Mouse (Mus musculus) hindbrain, embryonic 10.5 days (tissue): ENCODE measurements around the gene Myl12a. TPM values are rescaled to one million over a fixed set of nuclear protein-coding genes. Genes with fewer than 3 reads are reported as not detected.

Experiments used
- DNase-seq: peaks from one replicate; pipeline ENCODE4 v3.0.0-alpha.2; 2017; ENCODE audit warnings: low spot score
- H3K27ac ChIP-seq: fragments of 300-500 bp; sonication (generic); 2 replicates; pipeline ENCODE4 v1.5.1; 2016; ENCODE audit warnings: mild to moderate bottlenecking, moderate library complexity
- H3K27me3 ChIP-seq: fragments of 300-500 bp; sonication (generic); 2 replicates; pipeline ENCODE4 v1.6.1; 2016; ENCODE audit warnings: mild to moderate bottlenecking; ENCODE audit not compliant: poor library complexity, insufficient read depth, severe bottlenecking
- H3K36me3 ChIP-seq: fragments of 300-500 bp; sonication (generic); 2 replicates; pipeline ENCODE4 v1.6.1; 2016; ENCODE audit warnings: mild to moderate bottlenecking, moderate library complexity
- H3K4me1 ChIP-seq: fragments of 300-500 bp; sonication (generic); replicated peaks from 2 replicates; pipeline ENCODE4 v1.6.1; 2016; ENCODE audit warnings: mild to moderate bottlenecking
- H3K4me3 ChIP-seq: fragments of 300-500 bp; sonication (generic); 2 replicates; pipeline ENCODE4 v1.5.1; 2016; ENCODE audit warnings: mild to moderate bottlenecking, moderate library complexity
- H3K9me3 ChIP-seq: fragments of 300-500 bp; sonication (generic); 2 replicates; pipeline ENCODE4 v1.6.1; 2016; ENCODE audit warnings: mild to moderate bottlenecking, moderate library complexity
- WGBS: fragments of 180-500 bp; shearing (Covaris S2); methylation state at CpG from one replicate; pipeline ENCODE4 v1.1.7; 2016; 5-methylcytosine and 5-hydroxymethylcytosine counted together
- polyA plus RNA-seq: library from polyadenylated mRNA; unstranded; fragments of >200 nt; fragmentation: Nextera tagmentation; extraction: Ambion mirVana; gene quantifications from 2 replicates; pipeline ENCODE4 v1.2.1, GENCODE M21; 2016

Gene Myl12a
- polyA plus RNA-seq, 1 experiment from 2014 or later, result 441 TPM

- Histone ChIP-seq H3K9me3 (no peaks in the 10 kb centered on the region), H3K27ac (no peak overlapping the region), H3K4me3 (no peak overlapping the region), H3K27me3 (no peaks in the 10 kb centered on the region), H3K36me3 (no peaks in the 10 kb centered on the region), H3K4me1 (peaks cover 24% of the 10 kb centered on the region)
- 92% methylated on average over 10 of the region's 10 CpGs for WGBS
- DNase-seq, result no peak
Observed at GRCm38 (mm10) chr17:71004186-71004960, 1.7 kb upstream of the Myl12a start.

- peak overlapping the region; percentile 98 for H3K27ac ChIP-seq
- no peak overlapping the region for H3K4me3 ChIP-seq
- 94% methylated on average over 2 of the region's 2 CpGs for WGBS
- peaks cover 26% of the 10 kb centered on the region for H3K4me1 ChIP-seq
- no peaks in the 10 kb centered on the region for H3K9me3 ChIP-seq
- H3K27me3 ChIP-seq, result no peaks in the 10 kb centered on the region
- no peak for DNase-seq
- H3K36me3 ChIP-seq, result no peaks in the 10 kb centered on the region
Observed at GRCm38 (mm10) chr17:71003721-71004120, 1.0 kb upstream of the Myl12a start.

DNA sequence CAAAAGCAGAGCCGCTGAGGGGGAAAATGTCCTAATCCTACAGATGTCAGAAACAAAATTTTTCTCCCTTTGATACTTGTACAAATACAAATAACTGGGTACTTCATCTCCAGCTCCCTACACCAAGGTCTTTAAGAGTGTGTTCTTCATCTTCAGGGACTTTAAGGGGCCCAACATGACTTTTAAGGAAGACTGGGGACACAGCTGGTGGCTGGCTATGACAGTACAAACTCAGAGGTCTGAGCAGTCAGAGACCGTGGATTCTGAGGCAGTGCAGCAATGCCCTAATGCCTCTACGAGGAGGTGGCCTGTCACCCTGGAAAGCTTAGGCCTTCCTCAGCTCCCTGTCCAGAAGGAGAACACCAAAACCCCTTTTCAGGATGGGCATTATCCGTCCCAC is 434 bp upstream of the Myl12a start:
- DNase-seq, result no peak
- Histone ChIP-seq H3K9me3 (no peaks in the 10 kb centered on the region), H3K27ac (peak overlapping the region; percentile 98), H3K4me1 (peaks cover 26% of the 10 kb centered on the region), H3K36me3 (no peaks in the 10 kb centered on the region), H3K4me3 (peak overlapping the region; percentile 93), H3K27me3 (no peaks in the 10 kb centered on the region)
- WGBS, result 62% methylated on average over 4 of the region's 4 CpGs

DNA sequence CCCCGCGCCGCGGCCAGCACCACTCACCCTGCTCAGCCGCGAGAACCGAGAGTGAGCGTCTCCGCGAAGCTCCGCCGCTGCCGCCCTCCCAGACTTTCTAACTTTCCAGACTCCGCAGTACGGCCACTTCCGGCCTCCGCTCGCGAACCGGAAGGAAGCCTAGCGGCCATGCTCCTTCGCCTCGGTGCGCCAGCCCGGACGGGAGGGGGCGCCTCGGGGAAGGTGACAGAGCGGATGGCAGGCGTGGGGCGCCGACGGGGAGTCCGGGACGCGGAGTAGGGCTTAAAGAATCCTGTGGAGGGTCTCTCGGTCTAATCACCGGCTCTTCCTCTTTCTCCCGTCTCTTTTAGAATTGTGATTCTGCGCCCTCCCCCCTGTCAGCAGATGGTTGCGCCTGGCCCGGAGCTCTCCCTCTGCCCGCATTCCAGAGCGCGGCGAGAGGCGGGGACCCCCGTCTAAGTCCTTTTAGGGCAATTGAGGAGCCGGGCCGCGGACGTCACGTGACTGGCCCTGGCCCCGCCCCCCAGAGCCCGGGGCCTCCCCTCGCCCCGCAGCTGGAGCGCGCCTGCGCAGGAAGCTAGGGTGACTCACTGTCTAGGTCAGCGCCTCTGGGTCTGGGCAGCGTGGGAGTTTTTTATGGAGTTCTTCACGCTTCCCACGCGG is 466 bp downstream of the Myl12a start, which contains the start of gene Myom1:
Myom1 (plus strand) TSS at position 553 of the 663 bp plus-strand sequence.
- H3K27me3 ChIP-seq, result no peaks in the 10 kb centered on the region
- WGBS, result under 1% methylated on average over 65 of the region's 65 CpGs
- H3K36me3 ChIP-seq, result no peaks in the 10 kb centered on the region
- peak within 1 kb of the TSS; percentile 98 for H3K27ac ChIP-seq
- no peaks in the 10 kb centered on the region for H3K9me3 ChIP-seq
- H3K4me1 ChIP-seq, result peaks cover 26% of the 10 kb centered on the region
- H3K4me3 ChIP-seq, result peak within 1 kb of the TSS; percentile 93
- peak; percentile 98 for DNase-seq

- WGBS, result under 1% methylated on average over 43 of the region's 43 CpGs
Observed at GRCm38 (mm10) chr17:71001699-71002080, 988 bp downstream of the Myl12a start.

GRCm38 (mm10) chr17:71001067-71001466 is 1.6 kb downstream of the Myl12a start:
- Histone ChIP-seq H3K4me1 (peaks cover 26% of the 10 kb centered on the region), H3K4me3 (peak overlapping the region; percentile 93), H3K36me3 (peaks cover 7% of the 10 kb centered on the region), H3K27ac (peak overlapping the region; percentile 98), H3K27me3 (no peaks in the 10 kb centered on the region), H3K9me3 (no peaks in the 10 kb centered on the region)
- 15% methylated on average over 6 of the region's 6 CpGs for WGBS
- DNase-seq, result no peak

More at GRCm38 (mm10) chr17:71001699-71002080, 988 bp downstream of the Myl12a start:
- peak overlapping the region; percentile 98 for H3K27ac ChIP-seq
- no peaks in the 10 kb centered on the region for H3K27me3 ChIP-seq
- peak overlapping the region; percentile 93 for H3K4me3 ChIP-seq
- H3K36me3 ChIP-seq, result peaks cover under 1% of the 10 kb centered on the region
- no peaks in the 10 kb centered on the region for H3K9me3 ChIP-seq
- DNase-seq, result no peak
- peaks cover 26% of the 10 kb centered on the region for H3K4me1 ChIP-seq

- Histone ChIP-seq H3K9me3 (no peaks in the 10 kb centered on the region), H3K27me3 (no peaks in the 10 kb centered on the region), H3K4me1 (peaks cover 26% of the 10 kb centered on the region), H3K27ac (no peak overlapping the region), H3K4me3 (peak overlapping the region; percentile 93), H3K36me3 (peaks cover 15% of the 10 kb centered on the region)
- 67% methylated on average over 2 of the region's 2 CpGs for WGBS
- DNase-seq, result no peak
Observed at GRCm38 (mm10) chr17:71000255-71000654, 2.4 kb downstream of the Myl12a start.

GRCm38 (mm10) chr17:70999187-70999586 is 3.5 kb downstream of the Myl12a start:
- H3K9me3 ChIP-seq, result no peaks in the 10 kb centered on the region
- DNase-seq, result no peak
- WGBS, result 69% methylated on average over 5 of the region's 5 CpGs
- H3K4me1 ChIP-seq, result peaks cover 26% of the 10 kb centered on the region
- H3K27me3 ChIP-seq, result no peaks in the 10 kb centered on the region
- no peak overlapping the region for H3K27ac ChIP-seq
- H3K36me3 ChIP-seq, result peaks cover 26% of the 10 kb centered on the region
- no peak overlapping the region for H3K4me3 ChIP-seq

GRCm38 (mm10) chr17:70998400-70998975 is 4.2 kb downstream of the Myl12a start:
- no peak overlapping the region for H3K27ac ChIP-seq
- no peaks in the 10 kb centered on the region for H3K9me3 ChIP-seq
- H3K4me1 ChIP-seq, result peaks cover 26% of the 10 kb centered on the region
- H3K36me3 ChIP-seq, result peaks cover 33% of the 10 kb centered on the region
- H3K27me3 ChIP-seq, result no peaks in the 10 kb centered on the region
- 86% methylated on average over 9 of the region's 9 CpGs for WGBS
- no peak for DNase-seq
- no peak overlapping the region for H3K4me3 ChIP-seq

DNA sequence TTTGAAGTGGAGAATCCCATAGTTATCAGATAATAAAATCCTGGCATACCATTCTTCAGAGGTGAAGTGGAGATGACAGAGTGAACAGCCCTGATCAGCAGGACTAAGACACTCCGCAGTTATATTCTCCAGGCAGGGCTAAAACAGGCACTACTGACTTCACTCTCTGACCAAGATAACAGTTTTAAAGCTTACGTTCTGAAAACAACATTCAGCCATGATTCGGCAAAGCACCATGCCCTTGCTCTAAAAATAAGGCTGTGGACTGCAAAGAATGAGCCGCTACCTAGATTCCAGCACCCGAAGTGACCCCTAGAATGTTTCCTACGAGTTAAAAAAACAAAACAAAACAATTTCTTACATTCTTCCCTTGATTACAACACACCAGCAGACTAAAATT is 4.8 kb downstream of the Myl12a start:
- H3K4me3 ChIP-seq, result no peak overlapping the region
- DNase-seq, result no peak
- H3K27me3 ChIP-seq, result no peaks in the 10 kb centered on the region
- no peak overlapping the region for H3K27ac ChIP-seq
- no peaks in the 10 kb centered on the region for H3K9me3 ChIP-seq
- H3K36me3 ChIP-seq, result peaks cover 39% of the 10 kb centered on the region
- H3K4me1 ChIP-seq, result peaks cover 20% of the 10 kb centered on the region
- 83% methylated on average over 6 of the region's 6 CpGs for WGBS

DNA sequence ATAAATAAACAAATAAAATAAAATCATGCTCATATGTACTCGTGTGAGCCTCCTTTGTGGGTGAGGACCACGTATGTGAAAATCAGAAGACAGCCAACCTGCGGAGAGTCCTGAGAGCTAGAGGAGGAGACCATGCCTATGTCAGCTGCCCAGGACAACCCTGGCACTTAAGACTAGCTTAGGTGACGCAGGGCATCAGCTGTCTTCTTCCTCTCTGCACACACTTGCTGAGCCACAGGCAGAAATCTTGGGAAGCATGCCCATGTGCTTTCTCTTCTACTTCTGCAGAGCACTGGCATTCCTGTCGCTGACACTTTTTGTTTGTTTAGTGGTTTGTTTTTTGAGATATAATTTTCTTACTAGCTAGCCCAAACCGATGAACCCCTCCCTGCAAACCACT is 7.1 kb downstream of the Myl12a start:
- Histone ChIP-seq H3K27ac (no peak overlapping the region), H3K27me3 (no peaks in the 10 kb centered on the region), H3K36me3 (peaks cover 52% of the 10 kb centered on the region), H3K9me3 (no peaks in the 10 kb centered on the region), H3K4me3 (no peak overlapping the region), H3K4me1 (peaks cover 24% of the 10 kb centered on the region)
- 95% methylated on average over 6 of the region's 6 CpGs for WGBS
- no peak for DNase-seq

DNA sequence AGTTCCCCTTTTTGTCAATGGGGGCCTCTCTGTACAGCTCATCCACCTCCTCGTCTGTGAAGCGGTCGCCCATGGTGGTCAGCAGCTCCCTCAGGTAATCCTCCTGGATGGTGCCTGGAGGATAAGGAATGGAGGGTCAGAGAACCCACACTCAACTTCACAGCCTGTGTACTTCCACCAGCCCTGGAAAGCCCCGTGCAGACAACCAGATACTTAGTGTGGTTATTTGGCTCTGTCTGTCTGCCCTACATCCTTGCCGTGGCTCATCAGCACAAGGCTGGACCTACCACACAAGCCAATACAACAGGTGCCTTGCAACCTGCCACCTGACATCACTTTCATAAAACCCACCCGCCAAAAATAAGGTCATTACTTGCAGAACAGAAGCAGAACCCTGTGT is 8.0 kb downstream of the Myl12a start:
- WGBS, result 95% methylated on average over 6 of the region's 6 CpGs
- Histone ChIP-seq H3K36me3 (peaks cover 52% of the 10 kb centered on the region), H3K27ac (no peak overlapping the region), H3K27me3 (no peaks in the 10 kb centered on the region), H3K9me3 (no peaks in the 10 kb centered on the region), H3K4me1 (peaks cover 19% of the 10 kb centered on the region), H3K4me3 (no peak overlapping the region)
- DNase-seq, result no peak

DNA sequence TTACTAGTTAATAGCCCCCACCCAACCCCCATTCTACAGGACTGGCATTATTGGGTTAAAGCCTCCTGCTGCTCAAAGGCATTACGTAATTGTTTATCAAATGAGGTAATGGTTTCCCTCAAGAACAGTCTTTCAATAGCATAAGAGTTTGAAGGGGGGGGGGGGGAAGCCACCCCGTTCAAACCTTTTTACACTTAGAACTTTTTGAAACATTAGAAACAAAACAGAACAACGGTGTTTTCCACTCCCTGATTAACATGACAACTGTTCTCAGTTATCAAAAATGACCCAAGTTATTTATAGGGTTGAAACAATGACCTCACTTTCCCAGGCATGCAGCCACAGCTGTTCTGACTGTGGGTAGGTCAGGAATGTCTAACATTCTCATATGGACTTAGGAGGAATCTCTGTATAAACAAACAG is 9.3 kb downstream of the Myl12a start:
- Histone ChIP-seq H3K27me3 (no peaks in the 10 kb centered on the region), H3K27ac (no peak overlapping the region), H3K36me3 (peaks cover 58% of the 10 kb centered on the region), H3K4me3 (no peak overlapping the region), H3K4me1 (peaks cover 29% of the 10 kb centered on the region), H3K9me3 (no peaks in the 10 kb centered on the region)
- WGBS, result 69% methylated on average over 3 of the region's 3 CpGs
- DNase-seq, result no peak
